Mouse (Mus musculus) liver, adult 2 months (tissue): ENCODE measurements at regions not wholly inside any gene's neighbourhood (a gene's known extent, or its start where the extent isn't known, plus 50 kb on each side); places are given as distances from the start of the nearest gene placed in this dataset.

ENCODE experiments used
- DNase-seq: peaks from one replicate; pipeline ENCODE4 v3.0.0-alpha.2; 2011; ENCODE audit warnings: low read depth, low spot score; ENCODE audit errors: extremely low read depth
- H3K27ac ChIP-seq: fragments of 200-500 bp; replicated peaks from 2 replicates; pipeline ENCODE4 v1.5.1; 2012; ENCODE audit warnings: low read depth, mild to moderate bottlenecking, control low read depth, inconsistent platforms, low read length; ENCODE audit not compliant: insufficient read depth
- H3K27me3 ChIP-seq: fragments of 200-500 bp; 2 replicates; pipeline ENCODE4 v1.6.1; 2012; ENCODE audit warnings: mild to moderate bottlenecking, moderate library complexity, low read length, inconsistent platforms; ENCODE audit not compliant: control insufficient read depth, insufficient read depth
- H3K36me3 ChIP-seq: fragments of 200-500 bp; 2 replicates; pipeline ENCODE4 v1.6.1; 2012; ENCODE audit warnings: low read length, inconsistent platforms; ENCODE audit not compliant: control insufficient read depth, insufficient read depth
- H3K4me1 ChIP-seq: fragments of 200-500 bp; 2 replicates; pipeline ENCODE4 v1.6.1; 2011; ENCODE audit warnings: low read length; ENCODE audit not compliant: control insufficient read depth, insufficient read depth
- H3K4me3 ChIP-seq: fragments of 200-500 bp; 2 replicates; pipeline ENCODE4 v1.5.1; 2011; ENCODE audit warnings: low read depth, mild to moderate bottlenecking, control low read depth, low read length, moderate library complexity; ENCODE audit not compliant: insufficient read depth
- H3K79me2 ChIP-seq: fragments of 200-500 bp; 2 replicates; pipeline ENCODE4 v1.6.1; 2012; ENCODE audit warnings: inconsistent platforms, mild to moderate bottlenecking, low read length, moderate library complexity; ENCODE audit not compliant: control insufficient read depth, insufficient read depth
- H3K9ac ChIP-seq: fragments of 200-500 bp; 2 replicates; pipeline ENCODE4 v1.6.1; 2012; ENCODE audit warnings: low read depth, mild to moderate bottlenecking, control low read depth, inconsistent platforms, low read length
- CTCF ChIP-seq: fragments of 200-500 bp; IDR thresholded peaks from 2 replicates; pipeline ENCODE4 v1.5.1; 2011; ENCODE audit warnings: low read depth, low read length, control low read depth
- POLR2A ChIP-seq: fragments of 200-500 bp; IDR thresholded peaks from 2 replicates; pipeline ENCODE4 v1.6.1; 2011; ENCODE audit warnings: low read length, control low read depth; ENCODE audit not compliant: insufficient read depth; ENCODE audit errors: extremely low read depth
- WGBS: fragments of 180-500 bp; shearing (Covaris S2); methylation state at CpG from one replicate; pipeline ENCODE4 v1.1.7; 2018; 5-methylcytosine and 5-hydroxymethylcytosine counted together

DNA sequence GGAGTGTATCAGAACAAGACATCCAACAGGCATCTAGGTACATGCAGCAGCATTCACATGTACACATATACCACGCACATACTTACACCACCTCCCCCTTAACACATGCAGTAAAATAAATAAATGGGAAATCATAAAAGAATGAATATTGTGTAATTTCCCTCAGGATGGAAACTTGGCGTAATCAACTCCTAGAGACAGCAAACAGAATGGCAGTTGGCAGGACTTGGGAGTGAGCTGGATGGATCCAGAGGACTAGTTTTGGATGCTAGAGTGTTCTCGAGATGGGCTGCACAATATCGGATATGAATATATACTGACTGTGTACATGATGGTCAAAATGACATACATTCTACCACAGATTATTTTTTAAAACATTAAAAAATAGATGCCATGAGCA, 66.0 kb upstream of the Cd93 start:
- no peak overlapping the region for H3K4me3 ChIP-seq
- H3K9ac ChIP-seq: no peak overlapping the region
- no peaks in the 10 kb centered on the region; the same call in 1 of the 2 replicates for H3K4me1 ChIP-seq
- no peaks in the 10 kb centered on the region for H3K79me2 ChIP-seq
- WGBS: 89% methylated on average over 4 of the region's 4 CpGs
- TF ChIP-seq CTCF: no peak
- no peak for TF ChIP-seq POLR2A
- no peak overlapping the region for H3K27ac ChIP-seq
- no peaks in the 10 kb centered on the region for H3K27me3 ChIP-seq
- no peak for DNase-seq
- no peaks in the 10 kb centered on the region for H3K36me3 ChIP-seq

DNA sequence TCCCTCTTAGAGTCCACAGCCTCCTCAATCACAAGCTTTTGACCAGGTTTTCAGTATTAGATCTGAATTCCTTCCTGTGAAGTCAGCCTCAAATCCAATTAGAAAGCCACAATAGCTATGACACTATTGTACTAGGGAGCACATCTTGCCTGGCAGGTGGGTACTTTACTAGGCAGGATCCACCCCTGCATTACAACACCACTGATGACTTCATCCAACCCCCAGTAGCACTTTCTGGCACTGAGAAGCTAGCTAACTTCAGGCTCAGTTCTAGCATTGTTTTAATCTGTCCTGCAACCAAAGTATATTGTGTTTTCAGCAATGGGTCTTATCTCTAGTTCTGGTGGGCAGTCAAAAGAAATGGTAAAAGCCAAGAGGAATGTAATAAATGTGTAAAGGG, 64.2 kb upstream of the Cd93 start:
- no peaks in the 10 kb centered on the region for H3K36me3 ChIP-seq
- no peaks in the 10 kb centered on the region for H3K27me3 ChIP-seq

DNA sequence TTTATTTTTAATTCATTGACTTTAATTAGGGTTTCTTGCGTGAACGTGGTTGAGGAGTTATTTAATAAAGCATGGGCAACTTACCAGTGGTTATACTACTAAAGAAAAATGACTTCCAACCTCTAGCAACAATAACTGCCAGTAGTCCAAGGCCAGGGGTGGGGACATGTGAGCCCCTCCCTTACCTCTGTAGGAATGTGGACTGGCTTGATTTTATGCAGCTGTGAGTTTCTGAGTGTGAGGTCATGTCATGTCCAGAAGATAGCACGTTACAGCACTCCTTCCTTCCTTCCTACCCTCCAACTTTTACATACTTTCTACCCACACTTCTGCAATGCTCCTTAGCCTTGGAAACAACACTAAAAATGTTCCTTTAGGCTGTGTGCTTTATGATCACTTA, 63.6 kb upstream of the Cd93 start:
- H3K27me3 ChIP-seq: no peaks in the 10 kb centered on the region
- 81% methylated on average over 3 of the region's 3 CpGs for WGBS

More for the DNA sequence above, 64.2 kb upstream of the Cd93 start:
- no peak for TF ChIP-seq CTCF
- TF ChIP-seq POLR2A: no peak
- H3K4me3 ChIP-seq: no peak overlapping the region
- no peaks in the 10 kb centered on the region for H3K79me2 ChIP-seq
- H3K4me1 ChIP-seq: no peaks in the 10 kb centered on the region; the same call in 1 of the 2 replicates
- no peak for DNase-seq
- no peak overlapping the region for H3K9ac ChIP-seq
- H3K27ac ChIP-seq: no peak overlapping the region

DNA sequence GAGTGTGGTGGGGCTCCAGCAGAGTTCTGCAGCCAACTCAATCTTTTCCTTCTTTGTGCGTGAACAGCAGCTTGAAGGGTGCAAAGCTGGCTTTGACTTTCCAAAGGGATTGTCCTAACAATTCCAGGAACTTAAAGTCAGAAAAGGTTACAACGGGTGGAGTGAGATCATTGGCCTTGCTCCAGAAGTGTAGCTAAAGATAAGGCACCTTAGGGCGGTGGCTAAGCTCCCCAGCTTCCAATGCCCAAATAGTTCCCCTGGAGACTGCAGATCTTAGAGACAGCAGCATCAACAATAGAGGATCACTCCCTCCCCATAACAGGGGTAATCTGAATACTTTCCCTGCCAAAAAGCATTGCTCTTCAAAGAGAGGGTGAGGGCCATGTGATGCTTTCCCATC, 62.3 kb upstream of the Cd93 start:
- Histone ChIP-seq H3K27ac (no peak overlapping the region), H3K4me1 (no peaks in the 10 kb centered on the region; the same call in 1 of the 2 replicates), H3K4me3 (no peak overlapping the region), H3K36me3 (no peaks in the 10 kb centered on the region), H3K79me2 (no peaks in the 10 kb centered on the region), H3K9ac (no peak overlapping the region), H3K27me3 (no peaks in the 10 kb centered on the region)
- 53% methylated on average over 3 of the region's 3 CpGs for WGBS
- DNase-seq: no peak
- TF ChIP-seq POLR2A (no peak), CTCF (no peak)

More for the DNA sequence above, 63.6 kb upstream of the Cd93 start:
- TF ChIP-seq CTCF (no peak), POLR2A (no peak)
- H3K4me1 ChIP-seq: no peaks in the 10 kb centered on the region; the same call in 1 of the 2 replicates
- H3K4me3 ChIP-seq: no peak overlapping the region
- no peak overlapping the region for H3K27ac ChIP-seq
- no peak for DNase-seq
- no peaks in the 10 kb centered on the region for H3K36me3 ChIP-seq
- H3K79me2 ChIP-seq: no peaks in the 10 kb centered on the region
- no peak overlapping the region for H3K9ac ChIP-seq

DNA sequence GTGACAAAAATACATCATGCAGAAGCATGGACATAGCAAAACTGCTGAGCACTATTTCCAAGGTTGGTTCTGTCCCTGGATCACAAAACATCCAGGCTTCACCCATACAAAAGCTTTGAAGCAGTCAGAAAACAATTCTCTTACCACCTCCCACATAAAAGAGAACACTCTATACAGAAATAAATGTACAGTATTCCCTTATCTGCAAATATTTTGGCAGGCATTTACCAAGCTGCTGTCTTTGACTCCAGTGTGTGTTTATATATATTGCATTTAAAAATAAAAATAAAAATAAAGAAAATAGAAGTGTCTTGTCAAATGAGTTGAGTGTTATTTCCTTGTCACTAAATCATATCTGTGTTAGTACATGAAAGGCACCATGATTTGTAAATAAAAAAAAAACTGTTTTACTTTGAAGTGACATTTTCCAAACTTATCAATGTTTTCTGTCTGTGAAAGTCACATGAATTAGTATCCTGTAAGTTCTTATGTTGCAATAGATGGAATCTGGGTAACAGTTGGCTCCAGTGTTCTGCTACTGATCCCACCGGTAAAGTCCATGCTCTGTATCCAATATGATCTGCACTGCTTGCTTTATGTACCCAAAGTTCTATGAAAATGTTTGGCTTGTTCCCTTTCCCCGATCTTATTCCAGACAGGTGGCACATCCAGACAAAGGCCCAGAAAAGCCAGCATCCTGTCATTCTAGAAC, 59.9 kb upstream of the Cd93 start:
- Histone ChIP-seq H3K79me2 (no peaks in the 10 kb centered on the region), H3K27me3 (no peaks in the 10 kb centered on the region), H3K9ac (no peak overlapping the region), H3K27ac (no peak overlapping the region), H3K36me3 (no peaks in the 10 kb centered on the region), H3K4me3 (no peak overlapping the region), H3K4me1 (no peaks in the 10 kb centered on the region; the same call in 1 of the 2 replicates)
- no peak for DNase-seq
- 83% methylated on average over 2 of the region's 2 CpGs for WGBS
- no peak for TF ChIP-seq POLR2A
- no peak for TF ChIP-seq CTCF

DNA sequence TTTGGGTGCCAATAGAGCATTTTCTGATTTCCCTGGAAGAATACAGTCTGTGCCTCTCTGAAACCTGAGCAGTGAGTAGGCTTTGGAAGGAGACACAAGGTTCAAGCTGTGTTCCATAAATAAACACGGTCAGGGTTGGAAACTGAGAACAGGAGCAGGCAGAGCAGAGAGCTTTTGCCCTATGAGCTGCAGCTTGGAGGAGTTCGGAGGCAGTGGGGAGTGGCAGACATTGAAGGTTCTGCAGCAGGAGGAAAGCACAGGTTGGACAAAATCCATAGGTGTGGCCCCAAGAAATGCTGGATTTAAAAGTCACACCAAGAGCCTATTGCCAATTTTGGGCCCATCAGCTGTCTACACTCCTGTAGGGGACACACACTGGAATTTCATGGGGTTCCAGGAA, 59.0 kb upstream of the Cd93 start:
- Histone ChIP-seq H3K79me2 (no peaks in the 10 kb centered on the region), H3K27me3 (no peaks in the 10 kb centered on the region), H3K4me1 (no peaks in the 10 kb centered on the region; the same call in 1 of the 2 replicates), H3K27ac (no peak overlapping the region), H3K4me3 (no peak overlapping the region), H3K9ac (no peak overlapping the region), H3K36me3 (no peaks in the 10 kb centered on the region)
- WGBS: 87% methylated on average over 2 of the region's 2 CpGs
- TF ChIP-seq POLR2A: no peak
- TF ChIP-seq CTCF: no peak
- DNase-seq: no peak
